Mouse (Mus musculus) gastrocnemius, postnatal 36 days (tissue): ENCODE results near the gene Slc12a3. TPM values are rescaled to one million over a fixed set of nuclear protein-coding genes. Genes with fewer than 3 reads are reported as not detected.

Experiments
- DNase-seq, 2 experiments: peaks; one replicate each; pipeline ENCODE4 v3.0.0; 2022
- intact Hi-C: fragments of 180-260 bp; cut with DNase I; formaldehyde crosslinking; loops from one replicate; pipeline ENCODE4 v1.15.1; 2025
- total RNA-seq, 2 experiments: library from RNA; stranded (reverse); gene quantifications; 2 replicates each; pipeline ENCODE4 v1.2.3; 2021

The Slc12a3 gene
- total RNA-seq, 2 experiments from 2014 or later = not detected

GRCm38 (mm10) chr8:94326016-94326415 lies 3.0 kb upstream of the Slc12a3 start:
- no peak for DNase-seq
- intact Hi-C loops = no loop called here

- DNase-seq = no peak
- intact Hi-C loops = loop anchor here (1.0 to 5.0 kb wide), 3 partner anchors 53 to 257 kb away; no protein-coding TSS in a partner anchor
Observed at GRCm38 (mm10) chr8:94330733-94331132, 1.7 kb downstream of the Slc12a3 start.

GRCm38 (mm10) chr8:94333345-94333744 lies 4.3 kb downstream of the Slc12a3 start:
- intact Hi-C loops = loop anchor here (5.0 kb wide), 2 partner anchors 56 to 254 kb away; no protein-coding TSS in a partner anchor
- DNase-seq = no peak

DNA sequence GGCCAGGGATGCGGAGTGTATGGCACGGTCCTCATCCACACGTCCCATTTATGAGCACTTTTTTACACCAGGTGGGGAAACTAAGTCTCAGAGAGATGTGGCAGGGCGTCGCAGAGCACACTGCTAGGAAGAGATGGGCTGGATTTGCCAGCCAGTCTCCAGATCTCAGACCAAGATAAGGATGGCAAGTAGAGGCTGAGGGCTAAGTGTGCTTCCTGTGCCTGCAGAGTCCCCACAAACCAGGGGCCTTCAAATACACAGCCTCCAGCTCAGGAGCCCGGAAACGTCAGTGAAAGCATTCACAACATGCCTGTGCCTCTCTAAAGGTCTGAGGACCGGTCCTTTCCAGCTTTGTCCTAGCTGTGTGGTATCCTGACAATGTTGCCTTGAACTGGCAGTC lies 8.6 kb downstream of the Slc12a3 start:
- intact Hi-C loops = no loop called here
- no peak for DNase-seq

- intact Hi-C loops = no loop called here
- DNase-seq = no peak
Observed at GRCm38 (mm10) chr8:94340796-94341195, 11.8 kb downstream of the Slc12a3 start.

- no peak for DNase-seq
- intact Hi-C loops = loop anchor here (2.0 kb wide), 2 partner anchors 54 to 144 kb away; no protein-coding TSS in a partner anchor
Observed at GRCm38 (mm10) chr8:94342691-94343090, 13.7 kb downstream of the Slc12a3 start.

DNA sequence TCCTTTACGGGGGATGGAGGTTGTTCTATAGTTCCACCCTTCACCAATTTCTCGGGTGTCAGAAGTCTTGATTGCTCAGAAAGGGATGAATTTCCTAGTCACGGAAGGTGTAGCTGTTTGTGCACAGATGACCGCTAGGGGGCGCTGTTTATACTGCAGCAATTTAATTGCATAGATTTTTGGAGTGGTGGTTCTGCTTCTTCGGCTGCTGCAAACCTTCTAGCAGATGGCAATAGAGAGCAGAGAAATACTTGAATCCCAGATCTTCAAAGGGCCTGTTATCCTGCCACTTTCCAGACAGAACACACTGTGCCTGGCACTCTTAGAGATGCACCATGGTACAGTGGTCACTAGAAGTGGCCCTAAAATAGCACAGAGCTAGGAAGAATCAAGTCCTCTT lies 14.3 kb downstream of the Slc12a3 start:
- intact Hi-C loops = loop anchor here (2.0 kb wide), 2 partner anchors 54 to 144 kb away; no protein-coding TSS in a partner anchor
- DNase-seq = peak; percentile 60 to 73

GRCm38 (mm10) chr8:94343778-94344320 lies 14.8 kb downstream of the Slc12a3 start:
- no peak for DNase-seq
- intact Hi-C loops = loop anchor here (2.0 kb wide), 2 partner anchors 53 to 143 kb away; no protein-coding TSS in a partner anchor

- intact Hi-C loops = no loop called here
- no peak for DNase-seq
Observed at GRCm38 (mm10) chr8:94345657-94346056, 16.7 kb downstream of the Slc12a3 start.

DNA sequence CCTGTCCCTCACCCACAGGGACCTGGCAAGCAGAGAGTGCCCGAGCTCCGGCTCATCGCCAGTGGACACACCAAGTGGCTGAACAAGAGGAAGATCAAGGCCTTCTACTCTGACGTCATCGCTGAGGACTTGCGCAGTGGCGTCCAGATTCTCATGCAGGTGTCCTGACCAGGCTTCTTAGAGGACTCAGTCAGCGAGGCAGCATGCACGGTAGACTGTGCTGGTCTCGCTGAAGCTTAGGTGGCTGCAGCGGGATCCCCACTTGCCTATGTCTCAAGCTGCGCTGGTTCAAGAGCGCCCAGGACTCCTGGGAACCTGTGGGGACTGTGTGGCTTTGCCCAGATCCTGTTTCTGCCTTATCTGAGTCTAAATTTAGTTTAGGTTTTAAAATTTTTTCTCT lies 17.3 kb downstream of the Slc12a3 start:
- intact Hi-C loops = no loop called here
- DNase-seq = no peak

GRCm38 (mm10) chr8:94348425-94348824 lies 19.4 kb downstream of the Slc12a3 start:
- intact Hi-C loops = no loop called here
- no peak for DNase-seq

DNA sequence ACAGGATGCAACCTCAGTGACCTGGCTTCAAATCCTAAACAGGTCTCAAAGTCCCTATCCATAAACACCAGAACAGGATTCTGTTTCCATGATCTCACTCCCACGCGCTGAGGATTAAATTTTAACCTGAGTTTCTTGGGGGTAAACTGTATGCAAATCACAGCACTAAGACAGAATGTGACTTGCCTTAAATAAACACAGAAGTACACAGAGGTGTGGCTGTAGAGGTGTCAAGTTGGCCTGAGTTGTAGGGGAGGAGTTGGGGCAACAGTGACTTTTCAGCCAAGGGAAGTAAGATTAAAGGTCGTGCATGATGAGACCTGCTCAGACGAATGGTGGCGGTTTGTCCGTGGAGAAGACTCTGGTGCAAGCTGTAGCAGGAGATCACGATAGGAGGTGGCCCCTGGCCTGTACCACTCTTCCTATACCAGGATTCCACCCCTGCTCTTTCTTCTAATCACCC lies 25.1 kb downstream of the Slc12a3 start:
- no peak for DNase-seq
- intact Hi-C loops = no loop called here

- DNase-seq = no peak
- intact Hi-C loops = no loop called here
Observed at GRCm38 (mm10) chr8:94354571-94354970, 25.6 kb downstream of the Slc12a3 start.

DNA sequence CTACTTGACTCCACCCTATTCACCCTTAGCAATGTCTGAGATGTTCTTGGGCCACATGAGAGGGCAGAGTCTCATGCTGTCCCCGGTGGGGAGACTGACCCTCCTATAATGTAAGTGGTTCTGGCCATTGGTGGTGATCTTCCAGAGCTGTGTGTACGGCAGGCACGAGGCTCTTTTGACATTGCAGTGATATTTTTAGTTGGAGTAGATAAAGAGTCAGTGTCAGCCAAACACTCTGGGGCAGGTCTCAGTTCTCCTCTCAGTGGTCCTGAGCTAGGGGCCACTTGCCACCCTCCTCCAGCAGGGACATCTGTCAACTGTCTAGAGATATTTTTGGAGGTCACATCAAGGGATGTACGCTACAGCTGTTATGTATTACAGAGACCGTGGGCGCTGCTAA lies 28.2 kb downstream of the Slc12a3 start:
- intact Hi-C loops = no loop called here
- no peak for DNase-seq

DNA sequence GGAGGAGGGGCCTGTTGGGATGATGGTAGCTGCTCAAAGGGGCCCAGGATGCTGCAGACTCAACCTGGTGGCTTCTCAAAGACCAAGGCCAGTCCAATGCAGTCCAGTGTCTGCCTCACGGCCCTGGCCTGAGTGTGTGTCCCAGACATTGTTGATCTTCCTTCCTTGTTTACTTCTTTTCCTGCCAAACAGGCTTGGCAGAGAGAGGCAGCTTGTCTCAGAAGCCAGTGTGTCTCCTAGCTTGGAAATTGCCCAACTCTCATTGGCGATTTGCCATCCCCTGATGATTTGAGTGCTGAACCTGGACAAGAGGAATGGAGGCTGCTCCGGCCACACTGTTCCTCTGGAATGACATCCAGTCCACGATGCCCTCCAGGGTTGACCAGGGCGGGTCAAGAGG lies 29.5 kb downstream of the Slc12a3 start:
- intact Hi-C loops = no loop called here
- DNase-seq = peak; percentile 37 to 65

DNA sequence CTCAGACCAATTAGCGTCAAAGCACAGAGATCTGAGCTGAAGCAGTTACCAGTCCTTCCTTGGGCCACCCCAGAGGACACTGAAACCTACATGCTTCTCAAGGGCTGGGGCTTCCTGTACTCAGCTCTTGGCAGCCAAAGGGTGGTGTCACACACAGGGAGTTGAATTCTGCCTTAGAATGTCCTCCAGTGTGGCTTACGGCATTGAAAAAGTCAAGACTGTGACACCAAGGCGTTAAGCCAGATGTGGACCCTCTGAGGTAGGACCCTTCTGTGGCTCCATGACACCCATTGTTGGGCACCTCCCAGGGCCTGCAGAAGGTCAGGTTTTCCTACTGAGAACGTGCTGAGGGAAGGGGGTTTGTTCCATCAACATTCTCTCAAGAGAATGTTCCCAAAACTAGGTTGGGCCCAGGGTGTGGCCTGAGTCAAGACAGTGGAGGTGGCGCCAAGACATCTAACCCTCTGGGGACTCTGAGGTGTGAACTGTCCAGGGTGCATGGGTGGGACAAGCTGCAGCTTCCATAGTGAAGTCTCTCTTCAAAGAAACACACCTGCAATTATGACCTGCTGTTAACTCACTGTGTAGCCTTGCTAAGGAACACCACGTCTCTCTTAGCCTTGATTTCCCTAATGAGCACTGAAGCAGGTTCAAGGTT lies 32.9 kb downstream of the Slc12a3 start:
- no peak for DNase-seq
- intact Hi-C loops = no loop called here

DNA sequence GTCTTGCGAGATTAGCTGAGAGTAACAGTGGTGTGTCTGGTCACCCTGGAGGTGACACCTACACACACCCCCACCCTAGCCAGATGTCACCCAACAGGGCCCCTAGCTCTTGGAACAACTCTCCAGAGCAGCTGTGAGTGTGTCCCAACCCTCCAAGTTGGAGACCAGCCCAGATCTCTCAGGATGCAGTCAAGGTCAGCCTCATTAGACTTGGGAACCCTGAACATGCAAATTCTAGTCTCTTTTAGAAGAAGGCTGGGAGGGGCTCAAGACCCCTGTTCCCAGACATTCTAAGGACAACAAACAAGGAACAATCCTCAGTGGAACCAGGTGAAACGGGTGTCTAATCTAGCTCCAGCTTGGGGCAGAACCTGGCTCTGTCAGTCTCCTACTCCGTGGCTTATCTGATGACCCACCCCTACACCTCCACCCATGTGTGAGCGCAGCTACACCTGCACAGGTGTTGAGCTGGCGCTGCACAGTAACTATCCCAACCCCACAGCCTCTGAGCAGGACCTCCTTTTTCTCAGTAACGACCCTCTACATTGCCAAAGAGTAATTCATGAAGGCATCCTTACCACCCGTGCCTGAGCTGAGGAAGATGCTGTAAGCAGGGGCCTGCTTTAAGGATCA lies 33.7 kb downstream of the Slc12a3 start:
- DNase-seq = peak in 1 of 2 experiments; percentile 30
- intact Hi-C loops = no loop called here

GRCm38 (mm10) chr8:94363288-94363688 lies 34.3 kb downstream of the Slc12a3 start:
- peak; percentile 71 to 78 for DNase-seq
- intact Hi-C loops = no loop called here

GRCm38 (mm10) chr8:94363906-94364305 lies 34.9 kb downstream of the Slc12a3 start:
- peak; percentile 41 to 51 for DNase-seq
- intact Hi-C loops = no loop called here

GRCm38 (mm10) chr8:94364686-94365312 lies 35.8 kb downstream of the Slc12a3 start:
- no peak for DNase-seq
- intact Hi-C loops = no loop called here

DNA sequence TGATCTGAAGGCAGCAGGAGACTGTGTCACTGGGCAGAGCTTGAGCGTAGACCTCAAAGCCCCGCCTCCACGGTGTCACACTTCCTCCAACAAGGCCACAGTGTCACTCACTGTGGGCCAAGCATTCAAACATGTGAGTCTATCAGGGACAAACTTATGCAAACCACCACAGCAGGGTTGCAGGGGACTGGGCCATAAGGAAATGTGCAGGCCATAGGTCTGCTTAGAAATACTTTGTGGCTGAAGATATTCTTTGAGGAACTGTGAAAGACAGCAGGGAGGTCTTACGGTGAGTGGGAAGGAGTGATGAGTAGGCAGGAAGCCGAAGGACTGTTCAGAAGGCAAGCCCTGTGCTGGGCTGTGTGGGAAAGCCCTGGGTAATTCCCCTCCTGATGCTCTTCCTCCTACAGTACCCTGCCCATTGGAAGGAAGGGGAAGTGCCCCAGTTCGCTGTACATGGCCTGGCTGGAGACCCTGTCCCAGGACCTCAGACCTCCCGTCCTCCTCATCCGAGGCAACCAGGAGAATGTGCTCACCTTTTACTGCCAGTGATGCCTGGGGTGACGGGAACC lies 36.5 kb downstream of the Slc12a3 start:
- DNase-seq = no peak
- intact Hi-C loops = no loop called here
